Mouse (Mus musculus) lung, postnatal 0 days (tissue): ENCODE results near the gene Nlrx1. TPM values are rescaled to one million over a fixed set of nuclear protein-coding genes. Genes with fewer than 3 reads are reported as not detected.
A peak's percentile ranks its signal among the peaks of the same experiment; 100 is the strongest.

ENCODE experiments used
- ATAC-seq: fragments of 200-750 bp; cut with Nextera tagmentation; 2 replicates; pipeline ENCODE4 v1.8.0; 2017; ENCODE audit warnings: moderate library complexity
- DNase-seq: peaks from one replicate; pipeline ENCODE4 v3.0.0-alpha.2; 2016; ENCODE audit warnings: low spot score
- H3K27ac ChIP-seq: fragments of 300-500 bp; sonication (generic); 2 replicates; pipeline ENCODE4 v1.5.1; 2014; ENCODE audit warnings: antibody characterized with exemption, mild to moderate bottlenecking, low read length, mixed read lengths
- H3K27me3 ChIP-seq: fragments of 300-500 bp; sonication (generic); replicated peaks from 2 replicates; pipeline ENCODE4 v1.6.1; 2014; ENCODE audit warnings: low read length, mixed read lengths; ENCODE audit not compliant: insufficient read depth
- H3K36me3 ChIP-seq: fragments of 300-500 bp; sonication (generic); 2 replicates; pipeline ENCODE4 v1.6.1; 2014; ENCODE audit warnings: low read length, mixed read lengths; ENCODE audit not compliant: insufficient read depth
- H3K4me1 ChIP-seq: fragments of 300-500 bp; sonication (generic); 2 replicates; pipeline ENCODE4 v1.6.1; 2014; ENCODE audit warnings: antibody characterized with exemption, low read depth, low read length, mixed read lengths; ENCODE audit not compliant: insufficient read depth
- H3K4me2 ChIP-seq: fragments of 300-500 bp; sonication (generic); replicated peaks from 2 replicates; pipeline ENCODE4 v1.6.1; 2014; ENCODE audit warnings: low read depth, mild to moderate bottlenecking, low read length, moderate library complexity, mixed read lengths
- H3K4me3 ChIP-seq: fragments of 300-500 bp; sonication (generic); 2 replicates; pipeline ENCODE4 v1.5.1; 2014; ENCODE audit warnings: low read depth, low read length
- H3K9ac ChIP-seq: fragments of 300-500 bp; sonication (generic); replicated peaks from 2 replicates; pipeline ENCODE4 v1.6.1; 2014; ENCODE audit warnings: low read depth, mild to moderate bottlenecking
- H3K9me3 ChIP-seq: fragments of 300-500 bp; sonication (generic); 2 replicates; pipeline ENCODE4 v1.6.1; 2016; ENCODE audit warnings: low read length, mixed read lengths
- CTCF ChIP-seq: IDR thresholded peaks from 2 replicates; pipeline ENCODE4 v1.5.1; 2016; ENCODE audit warnings: antibody characterized with exemption, mild to moderate bottlenecking
- EP300 ChIP-seq: IDR thresholded peaks from 2 replicates; pipeline ENCODE4 v1.6.1; 2016; ENCODE audit warnings: antibody characterized with exemption, mild to moderate bottlenecking, control low read depth
- WGBS: fragments of 180-500 bp; shearing (Covaris S2); extraction: QIAGEN DNeasy Blood & Tissue Kit; methylation state at CpG from one replicate; pipeline ENCODE4 v1.1.7; 2014; 5-methylcytosine and 5-hydroxymethylcytosine counted together
- polyA plus RNA-seq: library from polyadenylated mRNA; unstranded; fragments of >200 nt; fragmentation: Nextera tagmentation; extraction: Ambion mirVana; gene quantifications from 2 replicates; pipeline ENCODE4 v1.2.1, GENCODE M21; 2015

The Nlrx1 gene
- polyA plus RNA-seq, 1 experiment from 2014 or later = 10.1 TPM

DNA sequence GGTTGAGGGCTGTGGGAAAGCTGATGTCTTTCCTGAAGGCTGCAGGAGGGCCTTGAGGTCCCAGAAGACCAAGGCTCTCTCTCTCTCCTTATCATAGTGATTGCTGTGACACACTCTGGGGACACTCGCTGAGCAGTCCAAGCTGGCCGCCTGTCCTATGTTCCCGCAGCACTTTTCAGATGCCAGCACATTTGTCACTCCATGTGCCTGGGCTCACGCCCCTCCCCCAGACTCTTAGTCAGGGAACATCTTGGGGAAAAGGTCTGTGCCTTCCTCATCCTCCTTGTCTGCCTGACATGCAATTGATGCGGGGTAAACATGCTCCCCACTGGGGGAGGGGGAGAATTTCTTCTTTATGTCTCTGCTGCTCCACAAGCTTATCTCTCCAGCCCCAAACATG is 14.8 kb upstream of the Nlrx1 start:
- ATAC-seq (no peak), DNase-seq (no peak)
- Histone ChIP-seq H3K4me3 (no peak overlapping the region), H3K27ac (no peak overlapping the region), H3K9ac (no peak overlapping the region), H3K4me2 (no peak overlapping the region), H3K9me3 (no peaks in the 10 kb centered on the region), H3K27me3 (peaks cover 12% of the 10 kb centered on the region), H3K36me3 (no peaks in the 10 kb centered on the region), H3K4me1 (peaks cover 11% of the 10 kb centered on the region; the same call in 1 of the 2 replicates)
- TF ChIP-seq CTCF (no peak), EP300 (no peak)
- WGBS = 52% methylated on average over 5 of the region's 5 CpGs

GRCm38 (mm10) chr9:44269973-44270372 is 1.6 kb upstream of the Nlrx1 start:
- ATAC-seq (no peak), DNase-seq (no peak)
- Histone ChIP-seq H3K27me3 (no peaks in the 10 kb centered on the region), H3K36me3 (no peaks in the 10 kb centered on the region), H3K9me3 (no peaks in the 10 kb centered on the region), H3K4me1 (peaks cover 7% of the 10 kb centered on the region; the same call in 1 of the 2 replicates), H3K4me3 (no peak overlapping the region), H3K9ac (no peak overlapping the region), H3K27ac (no peak overlapping the region), H3K4me2 (no peak overlapping the region)
- no peak for TF ChIP-seq EP300
- TF ChIP-seq CTCF = no peak
- WGBS = 85% methylated on average over 4 of the region's 4 CpGs

- 71% methylated on average over 3 of the region's 3 CpGs for WGBS
- Histone ChIP-seq H3K4me3 (no peak overlapping the region), H3K4me1 (peaks cover 7% of the 10 kb centered on the region; the same call in 1 of the 2 replicates), H3K9me3 (no peaks in the 10 kb centered on the region), H3K27me3 (no peaks in the 10 kb centered on the region), H3K27ac (no peak overlapping the region), H3K36me3 (no peaks in the 10 kb centered on the region), H3K9ac (no peak overlapping the region), H3K4me2 (no peak overlapping the region)
- DNase-seq (no peak), ATAC-seq (no peak)
- peak; percentile 71 for TF ChIP-seq CTCF
- TF ChIP-seq EP300 = no peak
These were observed 678 bp upstream of the Nlrx1 start for GRCm38 (mm10) chr9:44269077-44269476.

GRCm38 (mm10) chr9:44268027-44268360 is 405 bp downstream of the Nlrx1 start:
- Histone ChIP-seq H3K4me1 (peaks cover 7% of the 10 kb centered on the region; the same call in 1 of the 2 replicates), H3K36me3 (no peaks in the 10 kb centered on the region), H3K9ac (peak overlapping the region; percentile 95), H3K4me3 (peak overlapping the region; percentile 56), H3K9me3 (no peaks in the 10 kb centered on the region), H3K27ac (peak overlapping the region; percentile 92), H3K27me3 (no peaks in the 10 kb centered on the region), H3K4me2 (peak overlapping the region; percentile 86)
- ATAC-seq = peak; percentile 97
- 8% methylated on average over 24 of the region's 28 CpGs for WGBS
- TF ChIP-seq CTCF (peak; percentile 76), EP300 (no peak)
- DNase-seq = peak; percentile 94

GRCm38 (mm10) chr9:44267319-44268026 is 926 bp downstream of the Nlrx1 start:
- Histone ChIP-seq H3K4me2 (peak overlapping the region; percentile 86), H3K4me1 (peaks cover 7% of the 10 kb centered on the region; the same call in 1 of the 2 replicates), H3K9ac (peak overlapping the region; percentile 95), H3K36me3 (no peaks in the 10 kb centered on the region), H3K27ac (peak overlapping the region; percentile 92), H3K27me3 (no peaks in the 10 kb centered on the region), H3K4me3 (peak overlapping the region; percentile 56), H3K9me3 (no peaks in the 10 kb centered on the region)
- peak; percentile 47 for TF ChIP-seq CTCF
- TF ChIP-seq EP300 = no peak
- DNase-seq (peak; percentile 41), ATAC-seq (peak; percentile 37; the same call in 1 of the 2 replicates)
- WGBS = 7% methylated on average over 21 of the region's 23 CpGs

DNA sequence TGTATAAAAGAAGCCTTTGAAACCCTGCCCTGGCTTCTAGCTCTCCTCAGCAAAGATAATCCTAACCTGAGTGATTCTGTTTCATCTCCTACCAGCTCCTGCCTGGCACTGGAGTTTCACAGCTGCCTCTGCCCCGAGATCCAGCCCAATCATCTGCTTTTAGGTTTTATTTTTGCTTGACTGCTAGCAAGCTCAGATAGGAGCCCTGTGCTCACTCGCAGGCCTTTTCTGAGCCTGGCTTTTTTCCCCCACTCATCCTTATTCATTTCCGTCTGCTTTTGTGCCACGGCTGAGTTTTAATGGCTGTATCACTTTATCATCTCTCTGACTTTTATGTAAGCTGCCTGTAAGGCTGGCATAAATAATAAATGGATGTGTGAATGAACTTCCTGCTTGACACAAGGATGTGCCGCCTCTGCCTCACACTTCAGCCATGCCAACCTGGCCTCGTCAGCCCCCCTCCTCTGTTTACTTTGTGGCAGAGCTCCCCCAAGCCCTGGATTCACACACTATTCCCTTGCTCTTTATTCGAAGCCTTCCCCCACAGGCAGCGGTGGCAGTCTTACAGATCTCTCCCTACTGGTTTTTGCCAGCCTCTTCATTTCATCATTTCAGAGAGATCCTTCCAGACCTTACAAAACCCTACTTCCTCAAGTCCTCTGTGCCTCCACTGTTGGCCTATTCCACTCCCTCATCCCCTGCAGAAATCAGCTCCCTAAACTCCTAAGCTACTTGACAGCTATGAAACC is 1.7 kb downstream of the Nlrx1 start:
- Histone ChIP-seq H3K27me3 (no peaks in the 10 kb centered on the region), H3K36me3 (no peaks in the 10 kb centered on the region), H3K4me1 (peaks cover 7% of the 10 kb centered on the region; the same call in 1 of the 2 replicates), H3K27ac (peak overlapping the region; percentile 92), H3K4me3 (0 out of 2 replicates have a peak overlapping the region, but pooled peaks have one; percentile 56), H3K9ac (peak overlapping the region; percentile 95), H3K4me2 (peak overlapping the region; percentile 86), H3K9me3 (no peaks in the 10 kb centered on the region)
- TF ChIP-seq CTCF (no peak), EP300 (no peak)
- DNase-seq = peak; percentile 58
- no peak for ATAC-seq
- WGBS = 45% methylated on average over 8 of the region's 8 CpGs
